Mouse (Mus musculus) kidney, adult 8-10 months (tissue): ENCODE results near the gene Gabarap.
"Not testable (repeated sequence)": the region's sequence is repeated elsewhere in the genome, so short reads cannot be mapped to it uniquely, and the experiment has no call there.

Source experiments
- DNase-seq, 2 experiments: peaks; one replicate each; pipeline ENCODE4 v3.0.0; 2022

Gabarap gene

GRCm38 (mm10) chr11:69990850-69991691 lies at the start of gene Gabarap:
Gene Gabarap, plus strand, starts transcription at chr11:69991143.
- DNase-seq: peak; percentile 97 to 98

GRCm38 (mm10) chr11:69945216-69945615 lies 45.7 kb upstream of the Gabarap start:
- no peak for DNase-seq

GRCm38 (mm10) chr11:69945997-69946891 lies 44.7 kb upstream of the Gabarap start:
- DNase-seq: no peak

- peak; percentile 51 to 60 for DNase-seq
Observed at GRCm38 (mm10) chr11:69947337-69948065, 43.4 kb upstream of the Gabarap start.

- DNase-seq: peak; percentile 90 to 92
Observed at GRCm38 (mm10) chr11:69948066-69948762, 42.7 kb upstream of the Gabarap start, which contains the start of gene Slc2a4. Gene Slc2a4, minus strand, starts transcription at chr11:69948188.

DNA sequence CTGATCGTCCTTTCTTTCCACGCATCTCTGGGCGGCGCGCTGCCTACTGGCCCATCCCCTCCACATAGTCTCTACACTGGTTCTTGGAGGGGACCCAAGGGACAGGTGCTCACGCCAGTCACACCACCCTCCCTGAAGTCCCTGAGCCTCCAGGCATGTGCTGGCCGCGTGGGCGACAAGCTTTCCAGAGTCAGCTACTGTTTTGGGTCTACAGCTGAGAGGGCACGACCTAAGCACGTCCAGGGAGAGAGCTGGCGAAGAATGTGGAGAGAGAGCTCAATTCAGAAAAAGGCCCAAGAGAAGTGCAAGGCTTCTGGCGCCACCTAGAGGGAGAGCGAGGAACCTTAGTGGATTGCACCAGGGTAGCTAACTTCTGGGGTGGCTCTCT lies 42.2 kb upstream of the Gabarap start:
- peak; percentile 86 to 94 for DNase-seq

- DNase-seq: no peak
Observed at GRCm38 (mm10) chr11:69950807-69951459, 40.0 kb upstream of the Gabarap start.

- no peak for DNase-seq
Observed at GRCm38 (mm10) chr11:69952274-69952673, 38.7 kb upstream of the Gabarap start.

DNA sequence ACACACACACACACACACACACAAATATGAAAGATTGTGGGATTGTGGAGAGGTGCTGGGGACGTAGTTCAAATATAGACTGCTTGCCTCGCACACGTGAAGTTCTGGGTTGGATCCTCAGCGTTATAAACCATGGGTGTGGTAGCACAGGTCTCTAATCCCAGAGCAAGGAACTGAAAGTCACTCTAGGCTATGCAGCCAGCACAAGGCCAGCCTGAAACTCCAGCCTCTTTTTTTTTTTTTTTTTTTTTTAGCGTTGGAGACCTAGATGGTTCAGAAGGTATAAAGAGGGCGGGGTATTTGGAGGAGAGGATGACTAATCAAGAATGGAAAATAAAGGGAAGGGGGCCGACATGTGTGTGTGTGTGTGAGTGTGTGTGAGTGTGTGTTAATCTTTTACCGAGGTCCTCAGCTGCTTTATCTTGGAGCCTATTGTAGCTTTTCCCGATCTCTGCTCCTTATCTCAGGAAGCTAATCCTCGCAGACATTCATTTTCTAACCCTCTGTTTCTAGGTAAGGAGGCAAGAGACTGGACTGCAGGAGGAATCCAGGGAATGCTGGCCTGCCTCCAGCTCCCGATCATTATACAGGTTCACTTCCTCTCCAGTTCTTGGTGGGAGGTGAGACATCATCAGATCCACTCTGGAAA lies 37.6 kb upstream of the Gabarap start:
- no peak for DNase-seq

- not testable (repeated sequence) for DNase-seq
Observed at GRCm38 (mm10) chr11:69955618-69956017, 35.3 kb upstream of the Gabarap start.

DNA sequence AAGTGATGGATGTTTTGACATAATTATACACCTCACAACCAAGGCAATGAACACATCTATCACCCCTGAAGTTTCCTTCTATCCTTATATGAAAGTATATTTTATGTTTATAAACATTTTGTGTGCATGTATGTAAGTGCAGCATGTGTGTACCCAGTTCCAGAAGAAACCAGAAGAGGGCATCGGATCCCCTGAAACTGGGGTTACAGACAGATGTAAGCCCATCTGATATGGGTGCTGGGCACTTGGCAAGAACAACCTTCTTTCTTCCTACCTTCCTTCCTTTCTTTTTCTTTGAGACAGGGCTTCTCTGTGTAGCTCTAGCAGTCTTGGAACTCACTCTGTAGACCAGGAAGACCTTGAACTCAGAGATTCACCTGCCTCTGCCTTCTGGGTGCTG lies 34.7 kb upstream of the Gabarap start:
- DNase-seq: no peak

DNA sequence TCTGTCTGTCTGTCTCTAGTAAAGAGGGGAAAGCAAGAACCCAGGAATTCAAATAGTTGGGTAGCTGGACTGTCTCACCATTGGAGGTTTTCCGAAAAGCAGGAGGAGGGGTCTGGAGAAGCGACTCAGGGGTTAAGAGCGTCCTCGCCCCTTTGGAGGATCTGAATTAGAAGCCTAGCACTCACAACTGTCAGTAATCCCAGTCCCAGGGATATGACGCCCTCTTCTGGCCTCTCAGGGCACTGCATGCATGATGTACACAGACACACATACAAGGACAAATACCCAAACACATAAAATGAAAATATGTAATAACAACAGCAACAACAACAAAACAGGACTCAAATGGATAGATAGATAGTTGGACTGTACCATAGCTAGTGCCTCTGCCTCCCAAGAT lies 30.3 kb upstream of the Gabarap start:
- DNase-seq: no peak

GRCm38 (mm10) chr11:69961841-69962240 lies 29.1 kb upstream of the Gabarap start:
- DNase-seq: no peak

DNA sequence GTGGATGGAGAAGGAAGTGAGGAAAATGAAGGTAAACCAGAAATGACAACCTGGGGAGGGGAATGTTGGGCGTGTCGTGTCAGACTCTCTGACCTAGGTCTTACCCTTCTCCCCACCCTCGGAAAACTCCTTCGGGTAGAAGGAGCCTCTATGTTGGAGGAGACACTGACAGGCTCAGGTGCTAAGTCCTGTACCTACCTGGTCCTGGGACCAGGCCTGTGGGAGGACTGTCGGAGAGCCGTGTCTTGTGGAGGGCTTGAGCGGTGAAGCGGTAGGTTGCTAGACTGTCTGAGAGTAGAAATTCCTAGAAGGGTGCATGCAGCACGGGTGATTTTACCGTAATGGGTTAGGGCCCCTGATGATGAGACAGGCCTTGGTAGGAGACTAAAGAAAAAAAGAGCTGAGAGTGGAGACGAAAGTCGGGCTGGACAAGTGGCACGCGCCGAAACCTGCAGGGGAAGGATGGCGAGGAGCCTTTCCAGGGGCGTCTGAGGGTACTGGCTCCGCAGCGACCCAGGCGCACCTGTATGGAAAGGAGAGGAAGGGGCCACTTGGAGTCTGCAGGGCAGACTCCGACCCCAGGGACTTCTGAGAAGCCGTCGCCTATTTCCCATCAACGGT lies 26.2 kb upstream of the Gabarap start, which contains the start of gene Cldn7:
Cldn7 (plus strand) TSS at position 130 of the 621 bp plus-strand sequence.
- no peak for DNase-seq

DNA sequence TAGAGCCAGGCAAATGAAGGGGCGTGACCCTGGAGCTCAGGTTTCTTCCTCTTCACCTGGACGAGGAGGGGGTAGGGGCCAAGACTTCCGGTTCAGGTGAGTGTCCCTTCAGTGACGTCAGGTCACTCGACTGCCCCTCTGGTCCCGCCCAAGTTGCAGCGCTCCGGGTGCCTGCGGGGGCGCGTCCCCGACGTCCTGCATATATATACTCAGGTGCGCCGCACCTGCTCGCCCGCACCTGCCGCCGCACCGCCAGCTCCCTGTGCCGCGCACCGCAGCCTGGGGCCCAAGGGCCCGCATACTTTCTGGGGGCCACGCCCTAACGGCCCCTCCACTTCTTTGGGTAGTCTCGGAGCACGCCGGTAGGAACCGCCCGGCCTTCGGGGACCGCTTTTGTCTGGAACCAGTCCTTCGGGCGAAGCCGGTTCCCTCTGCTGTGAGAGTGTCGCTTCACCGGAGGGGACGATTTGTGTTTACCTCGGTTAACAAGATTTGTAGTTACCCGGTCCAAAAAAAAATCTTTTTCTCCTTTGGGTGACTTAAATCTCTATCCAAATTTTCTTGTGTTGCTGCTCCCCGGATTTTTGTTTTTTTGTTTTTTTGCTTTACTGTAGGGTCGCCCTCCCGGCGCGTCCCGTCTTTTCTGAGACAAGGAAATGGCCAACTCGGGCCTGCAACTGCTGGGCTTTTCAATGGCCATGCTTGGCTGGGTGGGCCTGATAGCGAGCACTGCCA lies 25.5 kb upstream of the Gabarap start:
- peak; percentile 63 to 80 for DNase-seq

- DNase-seq: peak; percentile 31 to 50
Observed at GRCm38 (mm10) chr11:69966006-69966859, 24.7 kb upstream of the Gabarap start.

DNA sequence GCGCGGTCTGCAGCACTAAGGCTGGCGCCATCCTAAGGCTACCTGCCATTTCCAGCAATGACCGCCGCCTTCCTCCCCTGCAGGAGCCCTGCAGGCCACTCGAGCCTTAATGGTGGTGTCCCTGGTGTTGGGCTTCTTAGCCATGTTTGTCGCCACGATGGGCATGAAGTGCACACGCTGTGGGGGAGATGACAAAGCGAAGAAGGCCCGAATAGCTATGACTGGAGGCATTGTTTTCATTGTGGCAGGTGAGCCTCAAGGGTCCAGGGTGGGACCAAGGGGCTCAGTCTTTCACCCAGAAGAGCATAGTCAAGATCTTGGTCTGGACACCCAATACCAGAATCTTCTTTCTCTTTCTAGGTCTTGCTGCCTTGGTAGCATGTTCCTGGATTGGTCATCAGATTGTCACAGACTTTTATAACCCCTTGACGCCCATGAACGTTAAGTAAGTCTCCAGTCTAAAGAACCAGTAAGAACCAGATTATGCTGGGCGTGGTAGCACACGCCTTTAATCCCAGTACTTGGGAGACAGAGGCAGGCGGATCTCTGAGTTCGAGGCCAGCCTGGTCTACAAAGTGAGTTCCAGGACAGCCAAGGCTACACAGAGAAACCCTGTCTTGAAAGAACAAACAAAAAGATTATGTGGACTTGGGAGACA lies 24.0 kb upstream of the Gabarap start:
- no peak for DNase-seq

DNA sequence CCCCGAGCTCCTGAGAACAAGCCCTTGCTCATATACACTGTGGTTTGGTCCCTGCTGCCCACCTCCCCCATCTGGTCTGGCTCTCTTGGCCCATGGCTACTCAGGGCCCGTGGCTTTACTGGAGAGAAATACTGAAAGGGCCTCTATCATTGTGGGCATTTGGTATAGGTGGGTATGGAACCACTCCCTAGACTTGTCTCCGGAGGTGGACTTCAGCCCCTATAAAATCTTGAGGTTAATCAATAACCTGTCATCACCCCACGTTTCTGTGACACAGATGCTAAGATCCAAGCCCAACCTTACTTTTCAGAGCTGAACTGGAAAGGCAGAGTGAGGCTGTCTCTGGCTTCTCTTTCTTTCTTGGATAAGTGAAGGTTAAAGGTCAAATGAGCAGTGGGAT lies 22.1 kb upstream of the Gabarap start:
- DNase-seq: no peak
